Mouse (Mus musculus): Measurements from ENCODE around the gene Wdr45b.

DNA sequence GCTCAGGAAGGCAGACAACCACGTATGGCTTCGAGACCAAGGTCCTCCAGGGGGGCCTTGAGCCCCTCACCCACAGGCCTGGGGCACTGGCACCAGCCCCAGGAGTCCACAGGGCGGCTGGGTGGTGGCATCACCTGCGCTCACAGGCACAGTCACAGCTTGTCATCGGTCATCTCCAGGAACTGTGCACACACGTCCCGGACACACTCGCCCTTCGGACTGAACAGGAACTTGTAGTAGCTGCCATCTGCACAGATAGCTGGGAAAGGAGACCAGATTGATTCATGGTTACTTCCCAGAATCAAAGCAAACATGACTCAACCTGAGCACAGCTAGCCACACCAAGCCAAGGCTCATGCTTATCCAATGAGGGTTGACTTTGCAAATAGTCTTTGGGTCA lies 26.0 kb downstream of the Wdr45b start:
- TF ChIP-seq ZNF384 (IDR thresholded peaks at IDR 0.05; ENCODE audit: low read depth, low read length), result no peak
- no peak for TF ChIP-seq POLR2A (IDR thresholded peaks at IDR 0.05; ENCODE audit: low read depth, low read length)
- no peak for TF ChIP-seq UBTF (IDR thresholded peaks at IDR 0.05; ENCODE audit: low read depth, low read length)
- TF ChIP-seq HCFC1 (IDR thresholded peaks at IDR 0.05; ENCODE audit: low read depth, low read length), result no peak
- no peak for TF ChIP-seq CTCF (conservative IDR thresholded peaks at IDR 0.05 in 1 of 2, IDR thresholded peaks at IDR 0.05 in 1 of 2; ENCODE audit: low read depth in 2 of 2, low read length in 2 of 2)
- no peak for TF ChIP-seq MXI1 (IDR thresholded peaks at IDR 0.05; ENCODE audit: low read depth, low read length)
- no peak for TF ChIP-seq E2F4 (IDR thresholded peaks at IDR 0.05; ENCODE audit: insufficient replicate concordance, low read depth, low read length)
- no peak for TF ChIP-seq RAD21 (IDR thresholded peaks at IDR 0.05; ENCODE audit: low read depth, low read length)

Data from CH12.LX (cell line).